Comparison of ENCODE assay signal across 9 mouse cellular contexts in the genomic region with DNA sequence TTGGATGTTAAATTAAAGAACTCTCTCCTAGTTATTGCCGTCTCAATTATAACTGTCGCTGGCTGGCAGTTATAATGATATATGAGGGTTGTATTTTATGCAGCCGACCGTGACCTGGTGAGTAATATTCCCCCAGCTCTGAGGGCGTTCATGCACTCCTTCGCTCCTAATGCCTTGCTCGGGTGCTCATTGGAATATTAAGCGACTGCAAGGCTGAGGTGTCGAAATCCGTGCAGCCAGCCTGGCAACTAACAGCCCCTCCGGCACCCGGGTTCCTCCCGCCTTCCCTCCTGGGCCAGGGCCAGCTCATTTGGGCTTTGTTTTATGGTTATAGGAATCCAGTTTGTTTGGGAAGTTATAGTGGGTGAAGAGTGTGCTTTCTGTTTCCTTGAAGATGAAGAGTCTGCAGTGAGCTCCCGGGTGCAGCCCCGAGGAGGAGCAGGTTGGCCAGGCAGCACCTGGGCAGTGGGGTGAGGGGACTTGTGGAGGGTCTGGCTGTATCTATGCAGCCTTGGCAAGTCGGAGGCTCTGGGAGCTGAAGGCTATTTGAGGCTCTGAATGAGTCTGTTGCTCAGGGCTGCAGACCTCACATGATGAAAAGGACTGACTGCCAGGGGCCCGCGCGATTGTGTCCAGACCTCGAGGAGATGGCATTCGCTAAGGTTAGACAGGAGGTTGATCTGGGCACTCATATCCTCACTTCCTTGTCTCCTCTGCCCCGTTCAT. TPM values are rescaled to one million over a fixed set of nuclear protein-coding genes. Genes with fewer than 3 reads are reported as not detected.
A peak's percentile ranks its signal among the peaks of the same experiment; 100 is the strongest.
DNase-seq lines count a peak whose midpoint lies in the region; ATAC-seq lines count a peak whose summit lies in the region.
"Had no signal": no experiment of that assay in that cellular context is flagged by ENCODE, and none has a peak within 500 bp of the region (broad histone marks: within the 10 kb centered on the region; RNA-seq: fewer than 3 reads in every experiment).

No protein-coding gene starts in this region.

- no peaks in the 10 kb centered on the region for H3K27me3 ChIP-seq in forebrain, embryonic 11.5 days (ENCODE audit: control insufficient read depth, insufficient read depth, low read length)
- H3K27me3 ChIP-seq in hindbrain, embryonic 12.5 days, result no peaks in the 10 kb centered on the region
- peaks cover 41% of the 10 kb centered on the region for H3K27me3 ChIP-seq in midbrain, embryonic 12.5 days

- H3K4me2 ChIP-seq in forebrain, embryonic 11.5 days (ENCODE audit: low read depth, low read length, severe bottlenecking), result no peak overlapping the region
- peak overlapping the region; percentile 18 for H3K4me2 ChIP-seq in hindbrain, embryonic 12.5 days (replicated peaks)
- 0 out of 2 replicates have a peak overlapping the region, but pooled peaks have one; percentile 21 for H3K4me2 ChIP-seq in midbrain, embryonic 12.5 days (replicated peaks)
- H3K4me2 ChIP-seq: lung, embryonic 14.5 days had no signal

- H3K9ac ChIP-seq in forebrain, embryonic 11.5 days (ENCODE audit: low read length), result peak overlapping the region; percentile 1; the same call in 1 of the 2 replicates
- H3K9ac ChIP-seq in hindbrain, embryonic 12.5 days, result no peak overlapping the region
- H3K9ac ChIP-seq in midbrain, embryonic 12.5 days (replicated peaks), result no peak overlapping the region; the same call in 1 of the 2 replicates
- H3K9ac ChIP-seq: lung, embryonic 14.5 days had no signal

- peaks cover 14% of the 10 kb centered on the region for H3K4me1 ChIP-seq in forebrain, embryonic 11.5 days (replicated peaks; ENCODE audit: control insufficient read depth, insufficient read depth, low read length)
- H3K4me1 ChIP-seq in hindbrain, embryonic 12.5 days, result peaks cover 36% of the 10 kb centered on the region
- H3K4me1 ChIP-seq in midbrain, embryonic 12.5 days, result peaks cover 37% of the 10 kb centered on the region

- no peak overlapping the region for H3K4me3 ChIP-seq in forebrain, embryonic 11.5 days (ENCODE audit: low read depth, low read length)
- no peak overlapping the region for H3K4me3 ChIP-seq in hindbrain, embryonic 12.5 days
- no peak overlapping the region for H3K4me3 ChIP-seq in midbrain, embryonic 12.5 days

- WGBS in forebrain, embryonic 11.5 days, result 62% methylated on average over 22 of the region's 22 CpGs
- 35% methylated on average over 22 of the region's 22 CpGs for WGBS in hindbrain, embryonic 12.5 days
- 57% methylated on average over 22 of the region's 22 CpGs for WGBS in midbrain, embryonic 12.5 days

- DNase-seq in heart, adult 18-20 months, result peak; percentile 43 to 46
- DNase-seq in heart, postnatal 25 days (ENCODE audit: low spot score), result no peak
- no peak for DNase-seq in forebrain, embryonic 11.5 days (ENCODE audit: low spot score)
- no peak for DNase-seq in liver
- DNase-seq in spleen, adult 18-20 months, result no peak
- no peak for DNase-seq in right cerebral cortex, postnatal 25 days
- DNase-seq: lung, embryonic 14.5 days had no signal

- H3K36me3 ChIP-seq in forebrain, embryonic 11.5 days (ENCODE audit: control insufficient read depth, insufficient read depth, low read length), result no peaks in the 10 kb centered on the region; the same call in 1 of the 2 replicates
- no peaks in the 10 kb centered on the region for H3K36me3 ChIP-seq in hindbrain, embryonic 12.5 days
- H3K36me3 ChIP-seq in midbrain, embryonic 12.5 days, result no peaks in the 10 kb centered on the region

- intact Hi-C loops in heart, postnatal 25 days (cut with DNase I), result no loop called here

- ATAC-seq in forebrain, embryonic 11.5 days (replicated peaks; ENCODE audit: low FRiP score), result peak; percentile 49; the same call in 1 of the 2 replicates
- peak; percentile 63 for ATAC-seq in hindbrain, embryonic 12.5 days (ENCODE audit: low FRiP score)
- ATAC-seq in midbrain, embryonic 12.5 days (ENCODE audit: low FRiP score, low read depth), result 0 out of 2 replicates have a peak, but pooled peaks have one; percentile 27

- H3K9me3 ChIP-seq in forebrain, embryonic 11.5 days (ENCODE audit: control insufficient read depth, low read length), result peaks cover 3% of the 10 kb centered on the region; the same call in 1 of the 2 replicates
- H3K9me3 ChIP-seq in hindbrain, embryonic 12.5 days (replicated peaks), result 0 out of 2 replicates have a peak, but pooled peaks cover 6% of the 10 kb centered on the region
- H3K9me3 ChIP-seq in midbrain, embryonic 12.5 days, result 0 out of 2 replicates have a peak, but pooled peaks cover 3% of the 10 kb centered on the region

- peak overlapping the region; percentile 25; the same call in 1 of the 2 replicates for H3K27ac ChIP-seq in forebrain, embryonic 11.5 days (ENCODE audit: low read depth, low read length)
- H3K27ac ChIP-seq in hindbrain, embryonic 12.5 days, result peak overlapping the region; percentile 85
- H3K27ac ChIP-seq in midbrain, embryonic 12.5 days (replicated peaks), result peak overlapping the region; percentile 78

RNA-seq across cellular contexts. Expression of a gene that starts 8.4 kb away (rescaled TPM):
- total RNA-seq in heart, adult 18-20 months (2021), result not detected
- not detected for total RNA-seq in heart, postnatal 25 days (2021)
- polyA plus RNA-seq in forebrain, embryonic 11.5 days (2014; fragmentation: Nextera tagmentation; extraction: Ambion mirVana), result not detected in 2 replicates
- polyA plus RNA-seq in hindbrain, embryonic 12.5 days (2016; fragmentation: Nextera tagmentation; extraction: Ambion mirVana), result not detected in 2 replicates
- polyA plus RNA-seq in midbrain, embryonic 12.5 days (2016; fragmentation: Nextera tagmentation; extraction: Ambion mirVana), result not detected in 2 replicates
- polyA plus RNA-seq: lung, embryonic 14.5 days had no signal

Comparison
In these comparisons a context has a peak if more than half of its experiments do, and no peak if none do; other contexts are left out.
1. DNase-seq: peak in heart, adult 18-20 months (2 of 2); none in heart, postnatal 25 days (single experiment), forebrain, embryonic 11.5 days (single experiment), liver (single experiment), spleen, adult 18-20 months (0 of 2) and right cerebral cortex, postnatal 25 days (single experiment).
2. H3K27ac ChIP-seq: peak in every context shown above with its lines; median percentile 85 in hindbrain, embryonic 12.5 days; 78 in midbrain, embryonic 12.5 days; 25 in forebrain, embryonic 11.5 days.
3. Peak in every context shown above with its lines, with median percentiles within 50 percentile points of each other: ATAC-seq.